Mouse (Mus musculus) cerebral cortex, adult 2 months (tissue): ENCODE measurements around the gene H13.

ENCODE experiments used
- WGBS: fragments of 180-500 bp; shearing (Covaris S2); methylation state at CpG from one replicate; pipeline ENCODE4 v1.1.7; 2018; 5-methylcytosine and 5-hydroxymethylcytosine counted together

The H13 gene

GRCm38 (mm10) chr2:152661163-152661562, 8.1 kb upstream of the H13 start:
- 85% methylated on average over 6 of the region's 6 CpGs for WGBS

- WGBS = 84% methylated on average over 3 of the region's 3 CpGs
Measured at GRCm38 (mm10) chr2:152666191-152666590, 3.1 kb upstream of the H13 start.

GRCm38 (mm10) chr2:152669639-152670484, 601 bp downstream of the H13 start:
- WGBS = under 1% methylated on average over 46 of the region's 46 CpGs

GRCm38 (mm10) chr2:152670983-152671641, 1.9 kb downstream of the H13 start:
- WGBS = 24% methylated on average over 9 of the region's 9 CpGs

GRCm38 (mm10) chr2:152671642-152671999, 2.4 kb downstream of the H13 start:
- 10% methylated on average over 5 of the region's 5 CpGs for WGBS

- 55% methylated on average over 12 of the region's 12 CpGs for WGBS
Measured at GRCm38 (mm10) chr2:152672166-152672565, 2.9 kb downstream of the H13 start.

GRCm38 (mm10) chr2:152674148-152674547, 4.9 kb downstream of the H13 start:
- 49% methylated on average over 11 of the region's 11 CpGs for WGBS

GRCm38 (mm10) chr2:152675252-152675791, 6.1 kb downstream of the H13 start:
- WGBS = 57% methylated on average over 13 of the region's 13 CpGs

GRCm38 (mm10) chr2:152678302-152678701, 9.0 kb downstream of the H13 start:
- 35% methylated on average over 3 of the region's 3 CpGs for WGBS

- WGBS = 44% methylated on average over 5 of the region's 5 CpGs
Measured at GRCm38 (mm10) chr2:152678925-152679324, 9.7 kb downstream of the H13 start.

- WGBS = 55% methylated on average over 8 of the region's 8 CpGs
Measured at GRCm38 (mm10) chr2:152679701-152680355, 10.6 kb downstream of the H13 start.

- WGBS = 85% methylated on average over 5 of the region's 5 CpGs
Measured at GRCm38 (mm10) chr2:152683086-152683485, 13.8 kb downstream of the H13 start.

GRCm38 (mm10) chr2:152686399-152686798, 17.1 kb downstream of the H13 start:
- WGBS = 50% methylated on average over 12 of the region's 12 CpGs

- WGBS = 58% methylated on average over 45 of the region's 45 CpGs
Measured at GRCm38 (mm10) chr2:152686806-152687267, 17.6 kb downstream of the H13 start, which contains the start of gene Mcts2. Gene Mcts2, plus strand, starts transcription at chr2:152687035.

- WGBS = 67% methylated on average over 7 of the region's 7 CpGs
Measured at GRCm38 (mm10) chr2:152691564-152692217, 22.4 kb downstream of the H13 start.

- WGBS = 10% methylated on average over 9 of the region's 9 CpGs
Measured at GRCm38 (mm10) chr2:152693233-152693632, 24.0 kb downstream of the H13 start.

- WGBS = 86% methylated on average over 13 of the region's 13 CpGs
Measured at GRCm38 (mm10) chr2:152693735-152694134, 24.5 kb downstream of the H13 start.

- 76% methylated on average over 7 of the region's 7 CpGs for WGBS
Measured at GRCm38 (mm10) chr2:152694708-152695107, 25.4 kb downstream of the H13 start.

- 68% methylated on average over 10 of the region's 10 CpGs for WGBS
Measured at GRCm38 (mm10) chr2:152696016-152696415, 26.8 kb downstream of the H13 start.

- WGBS = 39% methylated on average over 20 of the region's 20 CpGs
Measured at GRCm38 (mm10) chr2:152696476-152697164, 27.4 kb downstream of the H13 start.

- WGBS = 98% methylated on average over 10 of the region's 10 CpGs
Measured at GRCm38 (mm10) chr2:152700138-152700537, 30.9 kb downstream of the H13 start.
